Mouse (Mus musculus) heart, postnatal 0 days (tissue): ENCODE data around the gene Wdr95.

Experiments
- CTCF ChIP-seq: IDR thresholded peaks from 2 replicates; pipeline ENCODE4 v1.5.1; 2016; ENCODE audit warnings: antibody characterized with exemption, control low read depth, low read depth
- EP300 ChIP-seq: IDR thresholded peaks from 2 replicates; pipeline ENCODE4 v1.6.1; 2016; ENCODE audit warnings: antibody characterized with exemption, low read depth

GRCm38 (mm10) chr5:149582642-149583262 is 54.3 kb downstream of the Wdr95 start:
- TF ChIP-seq CTCF = no peak
- no peak for TF ChIP-seq EP300
